Mouse (Mus musculus) cerebellum, postnatal 14 days (tissue): ENCODE measurements at regions not wholly inside any gene's neighbourhood (a gene's known extent, or its start where the extent isn't known, plus 50 kb on each side); places are given as distances from the start of the nearest gene placed in this dataset.
A peak's percentile ranks its signal among the peaks of the same experiment; 100 is the strongest.

Experiments used
- DNase-seq, 2 experiments: peaks; one replicate each; pipeline ENCODE4 v3.0.0; 2021; ENCODE audit warnings: mixed read lengths in 2 of 2

DNA sequence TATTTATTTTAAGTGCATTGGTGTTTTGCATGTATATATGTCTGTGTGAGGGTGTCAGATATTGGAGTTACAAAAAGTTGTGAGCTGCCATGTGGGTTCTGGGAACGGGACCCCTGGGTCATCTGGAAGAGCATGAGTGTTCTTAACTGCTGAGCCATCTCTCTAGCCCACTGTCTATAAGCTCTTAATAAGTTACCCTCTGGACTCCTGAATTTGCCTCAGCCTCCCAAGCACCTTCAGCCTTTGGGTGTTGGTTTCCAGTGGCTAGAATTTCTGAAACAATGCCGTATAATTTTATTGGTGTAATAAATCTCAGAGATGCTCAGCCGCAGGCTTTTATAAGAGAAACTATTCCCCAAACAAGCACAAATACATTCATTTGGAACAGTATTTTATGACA is 75.0 kb downstream of the Nat3 start:
- no peak for DNase-seq

GRCm38 (mm10) chr8:67622213-67622612 is 98.6 kb downstream of the Nat3 start:
- peak; percentile 50 to 76 for DNase-seq

DNA sequence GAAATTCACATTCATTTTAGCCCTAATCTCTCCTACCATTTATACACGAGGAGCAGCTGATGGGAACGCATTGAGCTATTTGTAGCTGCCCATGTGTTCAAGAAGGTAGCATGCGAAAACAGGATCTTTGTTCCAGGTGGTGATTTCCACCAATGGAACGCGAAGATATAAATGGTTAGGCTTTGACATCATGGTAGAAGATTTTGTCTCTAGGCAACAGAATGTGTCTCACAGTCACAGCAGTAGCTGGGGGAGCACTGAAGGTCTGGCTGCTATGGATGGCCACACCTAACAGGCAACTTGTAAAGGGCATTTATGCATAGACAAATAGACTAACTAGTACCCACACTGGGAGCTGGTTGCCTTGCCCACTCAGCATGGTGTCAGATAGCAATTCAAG is 108.0 kb downstream of the Nat3 start:
- no peak for DNase-seq

DNA sequence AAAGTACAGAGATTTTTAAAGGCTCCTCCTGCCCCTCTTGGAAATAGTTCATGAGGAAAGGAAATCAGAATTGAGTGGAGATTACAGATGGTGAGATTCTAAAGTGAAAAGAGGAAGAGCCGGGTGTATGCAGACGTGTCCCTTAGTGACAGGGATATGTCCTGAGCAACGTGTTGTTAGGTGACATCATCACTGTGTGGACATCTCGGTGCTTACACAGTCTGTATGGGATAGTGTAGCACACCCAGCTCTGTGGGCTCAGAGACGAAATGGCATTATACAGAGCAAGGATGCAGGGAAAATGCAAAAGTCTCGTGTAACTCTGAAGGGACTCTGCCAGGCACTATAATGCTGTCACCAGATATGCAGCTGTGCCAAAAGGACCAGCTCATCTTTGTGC is 108.6 kb downstream of the Nat3 start:
- no peak for DNase-seq
